Comparison of ENCODE assay signal across 12 mouse cellular contexts in the genomic region with DNA sequence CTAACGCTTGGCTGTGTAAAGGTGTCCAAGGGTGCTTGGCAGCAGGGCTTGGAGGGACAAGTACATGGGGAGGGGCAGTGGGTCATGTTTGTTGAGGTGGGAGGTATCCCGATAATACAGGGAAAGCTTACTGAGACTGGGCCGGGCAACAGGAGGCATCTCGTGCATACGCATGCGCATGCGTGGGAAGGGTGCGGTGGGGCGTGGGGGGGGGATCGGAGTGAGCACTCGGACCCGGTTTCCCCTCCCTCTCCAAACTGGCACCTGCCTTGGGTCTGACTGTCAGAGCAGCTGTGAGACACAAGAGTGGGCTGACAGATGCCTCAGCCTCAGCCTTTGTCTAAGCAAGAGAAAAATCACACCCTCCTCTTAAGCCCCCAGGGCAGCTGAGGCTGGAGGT. TPM values are rescaled to one million over a fixed set of nuclear protein-coding genes. Genes with fewer than 3 reads are reported as not detected.
DNase-seq lines count a peak whose midpoint lies in the region; ATAC-seq lines count a peak whose summit lies in the region.
"Had no signal": no experiment of that assay in that cellular context is flagged by ENCODE, and none has a peak within 500 bp of the region (broad histone marks: within the 10 kb centered on the region; RNA-seq: fewer than 3 reads in every experiment).

No protein-coding gene starts in this region.

- H3K4me3 ChIP-seq in hindbrain, embryonic 10.5 days = no peak overlapping the region
- H3K4me3 ChIP-seq in midbrain, embryonic 13.5 days (replicated peaks) = no peak overlapping the region
- H3K4me3 ChIP-seq: kidney, embryonic 15.5 days; liver, embryonic 13.5 days had no signal

- H3K4me2 ChIP-seq in midbrain, embryonic 13.5 days (replicated peaks) = peak overlapping the region; percentile 28
- H3K4me2 ChIP-seq: kidney, embryonic 15.5 days; liver, embryonic 13.5 days had no signal

- 53% methylated on average over 12 of the region's 12 CpGs for WGBS in hindbrain, embryonic 10.5 days
- 37% methylated on average over 12 of the region's 12 CpGs for WGBS in midbrain, embryonic 13.5 days

- peaks cover 68% of the 10 kb centered on the region for H3K4me1 ChIP-seq in hindbrain, embryonic 10.5 days (replicated peaks)
- H3K4me1 ChIP-seq in midbrain, embryonic 13.5 days (replicated peaks) = peaks cover 57% of the 10 kb centered on the region

- H3K9me3 ChIP-seq in hindbrain, embryonic 10.5 days = no peaks in the 10 kb centered on the region
- H3K9me3 ChIP-seq in midbrain, embryonic 13.5 days = no peaks in the 10 kb centered on the region
- H3K9me3 ChIP-seq: kidney, embryonic 15.5 days; liver, embryonic 13.5 days had no signal

- peak; percentile 21 for DNase-seq in cerebellum, adult 11 months
- peak; percentile 60 to 72 for DNase-seq in cerebellum, postnatal 25 days
- DNase-seq in hindbrain, embryonic 10.5 days (ENCODE audit: low spot score) = peak; percentile 40
- DNase-seq in kidney, adult 8-10 months = no peak
- no peak for DNase-seq in heart, postnatal 25 days (ENCODE audit: low spot score)
- DNase-seq in layer of hippocampus, adult 11-12 months (ENCODE audit: low spot score) = no peak
- DNase-seq: gastrocnemius, postnatal 14 days; liver, embryonic 13.5 days had no signal

- no peak for ATAC-seq in cerebellum, adult (ENCODE audit: insufficient number of reproducible peaks, low FRiP score, low TSS enrichment)
- ATAC-seq in midbrain, embryonic 13.5 days = peak; percentile 62

- no peaks in the 10 kb centered on the region for H3K36me3 ChIP-seq in hindbrain, embryonic 10.5 days
- no peaks in the 10 kb centered on the region for H3K36me3 ChIP-seq in midbrain, embryonic 13.5 days
- H3K36me3 ChIP-seq: kidney, embryonic 15.5 days; liver, embryonic 13.5 days had no signal

- peaks cover 97% of the 10 kb centered on the region for H3K27me3 ChIP-seq in hindbrain, embryonic 10.5 days (ENCODE audit: insufficient read depth, poor library complexity, severe bottlenecking)
- H3K27me3 ChIP-seq in midbrain, embryonic 13.5 days = no peaks in the 10 kb centered on the region

- peak overlapping the region; percentile 82 for H3K27ac ChIP-seq in hindbrain, embryonic 10.5 days
- peak overlapping the region; percentile 89 for H3K27ac ChIP-seq in midbrain, embryonic 13.5 days
- H3K27ac ChIP-seq: kidney, embryonic 15.5 days; liver, embryonic 13.5 days had no signal

- H3K9ac ChIP-seq in midbrain, embryonic 13.5 days (replicated peaks) = peak overlapping the region; percentile 37; the same call in 1 of the 2 replicates
- H3K9ac ChIP-seq: kidney, embryonic 15.5 days; liver, embryonic 13.5 days had no signal

- intact Hi-C loops in heart, postnatal 25 days (cut with DNase I) = no loop called here

RNA-seq across cellular contexts. Expression of a gene that starts 45.1 kb away (rescaled TPM):
- polyA plus RNA-seq in hindbrain, embryonic 10.5 days (2016; fragmentation: Nextera tagmentation; extraction: Ambion mirVana) = 9.8 and 30.5 TPM in 2 replicates
- 57.5 and 62.7 TPM in 2 replicates for polyA plus RNA-seq in midbrain, embryonic 13.5 days (2015; fragmentation: Nextera tagmentation; extraction: Ambion mirVana)
- total RNA-seq in heart, postnatal 25 days (2021) = not detected
- total RNA-seq: gastrocnemius, postnatal 14 days had no signal
- polyA plus RNA-seq: heart, postnatal 0 days had no signal

RNA-seq across cellular contexts. Expression of a gene that starts 57.1 kb away (rescaled TPM):
- polyA plus RNA-seq in hindbrain, embryonic 10.5 days (2016; fragmentation: Nextera tagmentation; extraction: Ambion mirVana) = 46.8 and 52.1 TPM in 2 replicates
- polyA plus RNA-seq in midbrain, embryonic 13.5 days (2015; fragmentation: Nextera tagmentation; extraction: Ambion mirVana) = 59.5 and 60.7 TPM in 2 replicates
- total RNA-seq in heart, postnatal 25 days (2021) = 10 to 100 TPM; 12.8 to 13.1 TPM

Comparison
In these comparisons a context has a peak if more than half of its experiments do, and no peak if none do; other contexts are left out.
1. DNase-seq: peak in cerebellum, adult 11 months (single experiment), cerebellum, postnatal 25 days (2 of 2) and hindbrain, embryonic 10.5 days (single experiment); none in kidney, adult 8-10 months (0 of 2), heart, postnatal 25 days (single experiment) and layer of hippocampus, adult 11-12 months (single experiment).